Mouse (Mus musculus) hindbrain, postnatal 0 days (tissue): Measurements from ENCODE around the gene Nrxn3. TPM values are rescaled to one million over a fixed set of nuclear protein-coding genes. Genes with fewer than 3 reads are reported as not detected.

Experiments used
- ATAC-seq: fragments of 200-750 bp; cut with Nextera tagmentation; 2 replicates; pipeline ENCODE4 v1.8.0; 2017; ENCODE audit warnings: mild to moderate bottlenecking, moderate TSS enrichment, moderate library complexity
- DNase-seq: peaks from one replicate; pipeline ENCODE4 v3.0.0-alpha.2; 2015; ENCODE audit warnings: low spot score
- H3K27ac ChIP-seq: fragments of 300-500 bp; sonication (generic); 2 replicates; pipeline ENCODE4 v1.5.1; 2014; ENCODE audit warnings: mild to moderate bottlenecking
- H3K27me3 ChIP-seq: fragments of 300-500 bp; sonication (generic); 2 replicates; pipeline ENCODE4 v1.6.1; 2014; ENCODE audit warnings: low read length, mixed read lengths; ENCODE audit not compliant: insufficient read depth
- H3K36me3 ChIP-seq: fragments of 300-500 bp; sonication (generic); 2 replicates; pipeline ENCODE4 v1.6.1; 2014; ENCODE audit warnings: low read length, mixed read lengths; ENCODE audit not compliant: insufficient read depth
- H3K4me1 ChIP-seq: fragments of 300-500 bp; sonication (generic); 2 replicates; pipeline ENCODE4 v1.6.1; 2014; ENCODE audit warnings: antibody characterized with exemption, low read length, mixed read lengths; ENCODE audit not compliant: insufficient read depth
- H3K4me2 ChIP-seq: fragments of 300-500 bp; sonication (generic); 2 replicates; pipeline ENCODE4 v1.6.1; 2014; ENCODE audit warnings: low read depth, mild to moderate bottlenecking, low read length, moderate library complexity, mixed read lengths
- H3K4me3 ChIP-seq: fragments of 300-500 bp; sonication (generic); 2 replicates; pipeline ENCODE4 v1.5.1; 2014; ENCODE audit warnings: low read length
- H3K9ac ChIP-seq: fragments of 300-500 bp; sonication (generic); replicated peaks from 2 replicates; pipeline ENCODE4 v1.6.1; 2014; ENCODE audit warnings: mild to moderate bottlenecking, low read length, moderate library complexity, mixed read lengths
- H3K9me3 ChIP-seq: fragments of 300-500 bp; sonication (generic); 2 replicates; pipeline ENCODE4 v1.6.1; 2016; ENCODE audit warnings: low read length, mixed read lengths
- CTCF ChIP-seq: IDR thresholded peaks from 2 replicates; pipeline ENCODE4 v1.5.1; 2016; ENCODE audit warnings: antibody characterized with exemption, control low read depth, low read depth
- WGBS: fragments of 180-500 bp; shearing (Covaris S2); extraction: QIAGEN DNeasy Blood & Tissue Kit; methylation state at CpG from one replicate; pipeline ENCODE4 v1.1.7; 2014; 5-methylcytosine and 5-hydroxymethylcytosine counted together
- polyA plus RNA-seq: library from polyadenylated mRNA; unstranded; fragments of >200 nt; fragmentation: Nextera tagmentation; extraction: Ambion mirVana; gene quantifications from 2 replicates; pipeline ENCODE4 v1.2.1, GENCODE M21; 2015
- total RNA-seq: library from RNA; depleted of rRNA; stranded (reverse); fragments of >200 nt; gene quantifications from 2 replicates; pipeline ENCODE4 v1.2.3, GENCODE M21; 2014

Nrxn3 gene
- total and polyA plus RNA-seq, 2 experiments from 2014 or later: 87.8 to 103 TPM

DNA sequence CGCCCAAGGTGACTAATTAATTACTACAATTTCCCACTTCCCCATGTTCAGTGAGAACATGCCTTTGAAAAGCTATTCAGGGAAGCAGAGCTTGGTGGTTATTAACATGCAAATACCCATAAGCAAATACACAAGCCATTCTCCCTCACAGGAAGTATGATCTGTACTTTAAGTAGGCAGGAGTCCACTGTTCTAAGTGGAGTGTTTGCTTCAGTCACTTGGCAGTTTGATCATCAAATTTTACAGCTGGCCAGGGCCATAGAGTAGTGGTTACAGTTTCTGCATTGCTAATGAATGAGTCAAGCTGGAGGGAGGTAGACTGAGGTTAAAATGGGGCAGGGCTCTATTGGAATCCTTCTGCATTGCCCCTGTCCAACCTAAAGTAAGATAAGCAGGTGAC lies 1120.2 kb downstream of the Nrxn3 start:
- Histone ChIP-seq H3K4me1 (no peaks in the 10 kb centered on the region), H3K9me3 (no peaks in the 10 kb centered on the region), H3K27ac (no peak overlapping the region), H3K9ac (no peak overlapping the region), H3K27me3 (no peaks in the 10 kb centered on the region), H3K4me2 (no peak overlapping the region), H3K36me3 (no peaks in the 10 kb centered on the region), H3K4me3 (no peak overlapping the region)
- DNase-seq (no peak), ATAC-seq (no peak)
- TF ChIP-seq CTCF: no peak
- 87% methylated on average over 1 of the region's 1 CpGs for WGBS

DNA sequence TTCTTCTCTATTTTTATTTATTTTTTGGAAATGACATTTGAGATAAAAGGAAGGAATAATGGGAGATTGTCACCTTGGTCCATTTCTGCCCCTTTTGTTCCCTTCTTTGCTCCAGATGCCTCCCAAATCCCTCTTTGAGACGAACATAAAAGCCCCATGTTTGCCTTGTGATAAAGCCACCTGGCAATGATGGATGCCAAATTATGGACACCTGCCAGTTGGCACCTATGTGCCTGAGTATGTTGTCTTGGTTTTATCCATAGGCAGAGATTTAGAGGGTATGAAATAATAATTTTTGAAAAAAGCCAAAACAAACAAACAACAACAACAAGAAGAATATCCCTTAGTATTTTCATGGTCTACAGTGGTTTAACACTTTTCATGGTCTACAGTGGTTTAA lies 1125.4 kb downstream of the Nrxn3 start:
- Histone ChIP-seq H3K4me3 (no peak overlapping the region), H3K4me1 (no peaks in the 10 kb centered on the region), H3K27ac (no peak overlapping the region), H3K27me3 (no peaks in the 10 kb centered on the region), H3K36me3 (no peaks in the 10 kb centered on the region), H3K9me3 (no peaks in the 10 kb centered on the region), H3K9ac (no peak overlapping the region), H3K4me2 (no peak overlapping the region)
- ATAC-seq (no peak), DNase-seq (no peak)
- no peak for TF ChIP-seq CTCF
- 35% methylated on average over 1 of the region's 1 CpGs for WGBS

DNA sequence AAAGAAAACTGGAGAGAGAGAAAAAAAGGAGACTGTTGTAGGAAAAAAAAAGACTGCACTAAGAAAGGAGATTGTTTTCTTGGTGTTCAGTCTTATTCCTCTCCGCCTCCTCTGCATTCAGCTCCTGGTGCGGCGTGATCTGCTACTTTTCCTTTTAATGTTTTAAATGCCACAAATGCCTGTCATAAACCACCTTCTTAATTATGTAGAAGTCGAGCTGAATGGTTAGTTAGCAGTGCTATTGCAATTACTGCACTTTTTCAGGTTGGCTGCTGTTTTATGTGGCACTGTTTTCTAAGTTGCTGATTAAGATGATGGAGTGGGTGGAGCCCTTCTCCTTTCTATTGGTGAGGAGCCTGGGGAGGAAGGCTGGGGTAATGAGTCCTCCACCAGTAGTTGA lies 1131.7 kb downstream of the Nrxn3 start:
- no peak for DNase-seq

DNA sequence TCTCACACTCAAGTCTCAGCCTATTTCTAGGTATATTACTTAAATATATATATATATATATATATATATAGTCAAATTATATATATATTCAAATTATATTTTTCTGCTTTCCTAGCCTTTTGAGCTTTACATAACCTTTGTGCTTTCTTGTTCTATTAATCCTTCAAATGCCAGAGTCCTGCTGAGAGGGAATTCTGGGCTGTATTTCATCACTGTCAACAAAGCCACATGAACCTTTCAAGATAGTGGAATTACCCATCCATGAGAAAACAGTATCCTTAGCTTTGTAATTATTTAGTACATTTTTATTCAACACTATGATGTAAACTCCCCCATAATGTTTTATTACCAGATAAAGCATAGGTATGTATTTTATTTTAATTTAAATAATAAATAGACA lies 1144.4 kb downstream of the Nrxn3 start:
- Histone ChIP-seq H3K9ac (no peak overlapping the region), H3K4me1 (no peaks in the 10 kb centered on the region), H3K4me2 (no peak overlapping the region), H3K9me3 (no peaks in the 10 kb centered on the region), H3K4me3 (no peak overlapping the region), H3K36me3 (no peaks in the 10 kb centered on the region), H3K27ac (no peak overlapping the region), H3K27me3 (no peaks in the 10 kb centered on the region)
- no peak for TF ChIP-seq CTCF
- no peak for DNase-seq
- no peak for ATAC-seq

More for the DNA sequence above, 1131.7 kb downstream of the Nrxn3 start:
- no peak for TF ChIP-seq CTCF
- WGBS: 30% methylated on average over 4 of the region's 4 CpGs
- no peaks in the 10 kb centered on the region for H3K9me3 ChIP-seq
- H3K27ac ChIP-seq: no peak overlapping the region
- H3K4me2 ChIP-seq: no peak overlapping the region
- no peak overlapping the region for H3K9ac ChIP-seq
- no peaks in the 10 kb centered on the region for H3K27me3 ChIP-seq
- no peak for ATAC-seq
- H3K4me1 ChIP-seq: no peaks in the 10 kb centered on the region
- H3K4me3 ChIP-seq: no peak overlapping the region
- no peaks in the 10 kb centered on the region for H3K36me3 ChIP-seq

DNA sequence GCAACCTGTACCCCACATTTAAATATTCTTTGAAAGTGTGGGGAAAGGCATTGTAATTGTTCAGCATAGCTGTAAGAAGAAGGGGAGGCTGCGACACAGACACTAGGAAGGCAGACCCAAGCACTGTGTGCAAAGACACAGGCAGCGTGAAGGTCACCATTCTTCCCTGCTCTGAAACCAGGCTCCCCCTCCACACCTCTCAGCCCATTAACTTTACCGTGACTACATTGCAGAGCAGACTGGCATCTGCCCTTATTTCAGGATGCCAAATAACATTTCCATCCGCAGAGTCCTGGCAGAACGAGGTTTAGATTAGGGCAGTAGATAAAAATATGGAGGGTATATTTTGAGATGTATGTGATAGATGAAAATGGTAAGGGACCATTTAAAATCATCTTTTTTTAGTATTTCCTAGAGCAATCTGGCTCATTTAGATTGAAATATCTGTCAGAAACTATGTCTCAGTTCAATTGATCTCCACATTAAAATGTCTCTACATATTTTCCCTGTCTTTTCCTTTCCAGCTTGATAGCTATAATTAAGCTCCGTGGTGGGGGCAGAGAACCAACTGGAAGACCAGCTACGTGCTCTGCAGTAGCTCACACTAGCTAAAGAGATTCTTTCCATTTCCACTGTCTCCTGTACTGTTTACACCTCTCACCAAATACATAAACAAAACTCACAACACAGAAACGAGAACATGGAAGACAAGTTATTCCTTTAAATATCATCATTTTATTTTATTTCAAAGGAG lies 1160.1 kb downstream of the Nrxn3 start:
- no peak for TF ChIP-seq CTCF
- WGBS: 32% methylated on average over 8 of the region's 8 CpGs
- ATAC-seq (no peak), DNase-seq (peak; percentile 32)
- Histone ChIP-seq H3K36me3 (no peaks in the 10 kb centered on the region), H3K4me1 (no peaks in the 10 kb centered on the region), H3K27me3 (no peaks in the 10 kb centered on the region), H3K9me3 (no peaks in the 10 kb centered on the region), H3K27ac (no peak overlapping the region), H3K4me3 (no peak overlapping the region), H3K9ac (no peak overlapping the region), H3K4me2 (no peak overlapping the region)

DNA sequence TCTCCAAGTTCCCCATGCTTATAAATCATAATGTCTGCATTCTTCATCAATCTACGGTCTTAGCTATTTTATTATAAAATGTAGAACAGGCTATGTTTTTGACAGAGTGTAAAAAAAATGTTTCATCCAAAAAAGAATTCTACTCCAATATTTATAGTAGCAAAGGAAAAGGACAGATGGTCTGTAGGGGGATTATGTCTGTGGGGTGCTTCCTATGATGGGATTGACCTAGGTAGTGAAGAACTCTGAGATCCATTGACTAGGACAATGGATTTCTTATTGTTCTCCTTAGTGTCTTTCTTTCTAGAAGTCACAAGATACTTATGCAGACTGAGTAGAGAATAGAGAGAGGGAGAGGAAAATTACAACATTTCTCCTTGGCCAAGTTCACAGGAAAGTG lies 1161.9 kb downstream of the Nrxn3 start:
- WGBS: 94% methylated on average over 1 of the region's 1 CpGs
- Histone ChIP-seq H3K27me3 (no peaks in the 10 kb centered on the region), H3K9me3 (no peaks in the 10 kb centered on the region), H3K9ac (no peak overlapping the region), H3K27ac (no peak overlapping the region), H3K4me2 (no peak overlapping the region), H3K4me1 (no peaks in the 10 kb centered on the region), H3K4me3 (no peak overlapping the region), H3K36me3 (no peaks in the 10 kb centered on the region)
- DNase-seq (no peak), ATAC-seq (no peak)
- no peak for TF ChIP-seq CTCF

DNA sequence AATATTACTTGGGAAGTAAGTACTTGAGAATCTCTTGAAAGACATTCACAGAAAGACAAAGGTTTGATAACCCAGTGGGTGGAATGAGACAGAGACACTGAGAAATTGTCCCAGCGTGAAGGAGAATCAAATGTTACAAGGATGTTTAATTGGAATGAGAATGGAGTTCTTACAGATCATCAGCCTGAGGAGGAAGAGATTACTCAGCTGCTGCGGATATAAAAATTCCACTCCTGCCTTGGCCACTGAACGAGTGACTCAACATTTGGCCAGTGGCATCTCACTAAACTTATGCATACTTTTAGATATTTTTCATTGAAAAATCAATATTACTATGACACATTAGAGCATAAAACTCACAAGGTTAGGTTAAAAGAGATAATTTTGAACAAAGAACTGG lies 1166.0 kb downstream of the Nrxn3 start:
- WGBS: 86% methylated on average over 3 of the region's 3 CpGs
- Histone ChIP-seq H3K36me3 (no peaks in the 10 kb centered on the region), H3K4me1 (no peaks in the 10 kb centered on the region), H3K9ac (no peak overlapping the region), H3K4me2 (no peak overlapping the region), H3K27ac (no peak overlapping the region), H3K9me3 (no peaks in the 10 kb centered on the region), H3K27me3 (no peaks in the 10 kb centered on the region), H3K4me3 (no peak overlapping the region)
- TF ChIP-seq CTCF: no peak
- ATAC-seq (no peak), DNase-seq (no peak)
